Mouse (Mus musculus): ENCODE data around the gene Armc7.

DNA sequence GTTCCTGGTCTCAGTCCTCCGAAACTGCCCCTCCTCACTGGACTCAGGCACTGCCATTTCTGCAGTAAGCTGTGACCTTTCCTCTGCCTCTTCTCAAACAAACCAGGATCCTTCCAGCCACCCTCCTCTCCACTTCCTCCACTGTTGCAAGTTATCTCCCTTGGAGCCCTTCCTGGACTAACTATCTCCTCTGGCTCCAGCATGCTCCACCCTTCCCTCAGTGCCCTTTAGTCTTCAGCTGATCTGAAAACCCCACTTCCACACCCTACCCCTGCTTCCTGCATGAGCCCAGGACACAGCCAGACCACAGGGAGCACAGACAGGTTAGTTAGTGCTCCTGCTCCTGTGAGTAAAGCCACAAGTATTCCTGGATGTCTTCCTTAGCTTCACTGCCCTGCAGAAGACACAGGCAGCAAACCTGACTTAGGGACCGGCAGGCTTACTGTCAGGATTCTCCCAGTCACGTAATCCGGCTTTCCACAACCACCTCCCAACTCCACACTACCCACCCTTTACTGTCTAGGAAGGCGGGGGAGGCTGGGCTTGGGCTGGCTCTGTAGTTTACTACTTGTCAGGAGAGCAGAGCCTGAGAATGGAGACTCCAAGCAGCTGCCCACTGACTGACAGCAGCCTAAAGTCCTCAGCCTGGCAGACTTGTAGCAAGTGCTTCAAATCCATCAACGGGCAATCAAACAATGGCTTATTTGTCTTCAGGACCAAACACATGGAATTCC is 34.5 kb downstream of the Armc7 start:
- no peak for TF ChIP-seq CTCF (IDR thresholded peaks at IDR 0.05; ENCODE audit: insufficient read depth, low read length)
- TF ChIP-seq POLR2A (IDR thresholded peaks at IDR 0.05; ENCODE audit: borderline replicate concordance, extremely low read depth, low read depth, low read length) = no peak
